Mouse (Mus musculus) cerebellum, adult 8-10 months (tissue): ENCODE measurements around the gene Tpgs1.
A peak's percentile ranks its signal among the peaks of the same experiment; 100 is the strongest.

Experiments
- DNase-seq: peaks from one replicate; pipeline ENCODE4 v3.0.0; 2022

Gene Tpgs1

DNA sequence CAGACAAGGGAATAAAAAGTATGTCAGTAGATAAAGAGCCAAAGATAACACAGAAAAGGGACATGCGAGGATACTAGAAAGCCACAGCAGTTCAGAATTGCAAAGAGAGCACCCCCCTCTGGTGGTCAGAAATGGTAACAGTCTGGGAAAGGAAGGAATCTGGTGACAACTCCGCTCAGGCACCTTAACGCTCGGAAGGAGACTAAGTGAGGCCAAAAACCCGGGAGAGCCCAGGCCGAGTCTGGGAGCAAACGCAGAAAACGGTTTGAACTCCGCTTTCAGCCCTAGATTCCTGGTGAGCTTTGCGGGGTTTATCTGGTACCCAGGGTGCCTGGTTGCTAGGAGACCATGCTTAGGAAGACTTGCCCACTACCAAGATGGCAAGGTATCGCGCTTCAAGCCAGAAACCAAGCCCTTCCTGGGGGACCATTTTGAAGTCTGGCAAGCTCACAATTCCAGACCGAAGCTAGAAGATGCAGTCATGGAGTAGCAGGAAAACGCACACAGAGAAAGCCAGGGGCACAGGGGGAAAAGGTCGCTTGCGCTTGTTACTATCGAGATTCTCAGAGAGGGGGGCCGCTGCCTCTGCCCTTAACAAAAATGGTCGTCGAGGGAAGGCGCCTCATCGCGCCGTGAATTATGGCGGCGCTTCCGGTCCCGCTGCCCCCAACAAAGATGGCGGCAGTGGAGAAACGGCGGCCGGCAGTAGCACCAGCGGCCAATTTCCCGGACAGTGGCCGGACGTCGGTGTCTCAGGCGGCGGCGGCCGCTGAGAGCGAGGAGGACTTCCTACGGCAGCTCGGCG is at the start of gene Tpgs1:
TSS of gene Tpgs1 (plus strand) at position 599 of the 805 bp plus-strand sequence.
- DNase-seq, result peak; percentile 97

DNA sequence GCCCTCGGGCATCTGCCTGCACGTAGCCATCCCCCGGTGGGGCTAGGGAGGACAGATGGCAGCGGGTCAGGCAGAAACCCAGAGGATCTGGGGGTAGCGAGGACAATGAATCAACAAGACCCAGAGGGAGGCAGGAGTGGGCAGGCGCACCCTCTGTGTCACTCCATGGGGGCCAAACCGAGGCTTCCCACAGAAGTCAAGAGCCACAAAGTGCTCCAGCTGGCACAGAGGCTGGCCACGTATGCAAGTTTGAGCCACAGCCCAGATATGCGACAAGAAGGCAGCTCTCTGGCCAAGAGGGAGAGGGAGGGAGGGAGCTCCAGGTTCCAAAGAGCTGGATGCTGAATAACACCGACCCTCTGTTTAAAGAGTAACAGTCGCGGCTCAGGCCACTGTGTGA is 45.2 kb upstream of the Tpgs1 start:
- no peak for DNase-seq

- no peak for DNase-seq
Observed at GRCm38 (mm10) chr10:79625398-79625797, 43.8 kb upstream of the Tpgs1 start.

DNA sequence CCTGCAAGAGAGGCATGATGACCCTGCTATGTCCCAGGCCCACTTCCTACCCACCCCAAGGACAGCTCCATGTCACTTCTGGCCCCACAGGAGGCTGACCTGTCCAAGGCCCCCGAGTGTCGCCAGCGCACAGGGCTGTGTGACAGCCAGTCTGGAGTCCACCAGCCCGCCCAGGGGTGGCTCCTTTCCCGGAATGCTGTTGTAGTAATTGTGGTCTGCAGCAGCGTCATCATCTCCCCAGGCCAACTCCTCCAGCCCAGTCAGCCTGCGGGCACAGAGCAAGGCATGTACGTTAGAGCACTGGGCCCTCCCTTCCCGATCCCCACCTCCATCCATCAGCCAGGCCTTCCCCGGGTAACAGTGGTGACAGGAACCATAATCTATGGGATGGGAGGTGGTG is 43.0 kb upstream of the Tpgs1 start:
- DNase-seq, result no peak

DNA sequence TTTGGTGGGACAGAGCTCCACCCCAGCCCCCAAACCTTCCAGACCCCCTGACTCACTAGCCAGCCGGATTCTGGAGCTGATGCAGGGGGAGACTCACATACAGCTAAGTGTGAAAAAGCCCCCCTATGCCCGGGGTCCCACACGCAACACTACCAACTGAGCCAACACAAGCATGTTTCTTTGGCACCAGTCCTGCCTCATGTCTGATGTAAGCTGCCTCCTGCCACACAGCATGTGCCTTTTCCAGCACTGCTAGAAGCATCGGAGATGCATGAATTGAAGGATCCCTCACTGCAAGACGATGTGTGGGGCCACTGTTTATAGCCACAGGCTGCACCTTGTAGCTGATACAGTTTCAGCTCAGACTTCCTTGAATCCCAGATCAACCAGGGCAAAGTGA is 40.8 kb upstream of the Tpgs1 start:
- no peak for DNase-seq

- no peak for DNase-seq
Observed at GRCm38 (mm10) chr10:79631432-79631831, 37.7 kb upstream of the Tpgs1 start.

GRCm38 (mm10) chr10:79633006-79633777 is 36.0 kb upstream of the Tpgs1 start:
- no peak for DNase-seq

DNA sequence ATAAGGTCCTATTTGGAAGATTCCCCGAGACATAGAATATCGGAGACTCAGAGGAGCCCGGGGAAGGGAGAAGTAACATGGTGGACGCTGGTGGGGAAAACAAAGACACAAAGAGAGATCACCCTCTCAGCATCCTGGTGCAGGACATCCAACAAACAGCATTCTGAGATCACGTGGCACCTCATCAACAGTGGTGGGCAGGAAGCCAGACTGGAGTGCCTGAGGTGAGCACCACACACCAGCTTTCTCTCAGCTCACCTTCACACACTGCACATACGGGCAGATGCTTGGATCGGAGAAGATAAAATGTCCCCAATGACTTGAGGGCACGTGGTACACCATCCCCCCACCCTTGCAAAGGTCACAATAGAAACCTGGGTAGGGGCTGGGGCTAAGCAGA is 32.9 kb upstream of the Tpgs1 start:
- DNase-seq, result no peak

DNA sequence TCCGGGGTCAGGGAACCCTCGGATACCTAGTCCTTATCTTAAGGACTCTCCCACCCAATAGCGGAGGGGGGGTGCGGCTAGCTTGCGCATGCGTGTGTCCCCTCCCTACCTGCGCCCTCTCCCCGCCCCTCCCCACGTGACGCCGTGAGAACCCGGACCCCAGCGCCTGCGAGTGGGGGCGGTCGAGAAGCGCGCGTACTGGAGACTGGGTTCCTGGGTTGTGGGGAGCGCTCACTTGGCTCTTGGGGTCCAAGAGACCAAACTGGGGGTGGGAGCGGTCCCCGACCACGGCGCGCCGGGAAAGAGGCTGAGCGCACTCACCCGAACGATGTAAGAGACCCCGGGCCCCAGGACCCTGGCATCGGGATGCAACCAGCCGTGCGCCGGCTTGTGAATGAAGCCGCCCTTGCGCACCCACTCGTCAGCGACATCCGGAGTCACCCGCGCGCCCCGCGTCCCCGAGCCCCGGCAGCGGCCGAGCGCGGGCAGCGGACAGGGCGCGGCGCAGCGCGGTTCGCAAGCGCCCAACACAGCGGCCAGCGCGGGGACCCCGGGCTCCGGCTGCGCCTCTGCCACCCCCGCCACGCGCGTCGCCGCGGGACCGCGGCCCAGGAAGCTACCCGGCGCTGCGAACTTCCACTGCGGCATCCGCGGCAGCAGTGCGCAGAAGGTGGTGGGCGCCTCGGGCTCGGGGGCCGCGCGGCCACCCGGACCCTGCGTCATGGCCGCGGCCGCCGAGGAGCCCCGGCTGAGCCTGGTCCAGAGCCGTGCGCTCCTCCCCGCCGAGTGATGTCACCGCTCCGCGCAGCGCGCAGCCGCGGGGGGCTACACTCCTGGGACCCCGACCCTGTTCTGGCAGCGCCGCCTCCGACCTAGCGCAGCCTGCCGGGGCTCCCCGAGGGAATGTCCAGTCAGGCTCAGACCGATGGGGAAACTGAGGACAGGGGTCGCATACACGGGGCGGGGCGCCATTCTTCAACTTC is 31.8 kb upstream of the Tpgs1 start, which contains the start of gene Shc2:
TSS of gene Shc2 (minus strand) at position 791 of the 983 bp plus-strand sequence.
- peak; percentile 82 for DNase-seq

DNA sequence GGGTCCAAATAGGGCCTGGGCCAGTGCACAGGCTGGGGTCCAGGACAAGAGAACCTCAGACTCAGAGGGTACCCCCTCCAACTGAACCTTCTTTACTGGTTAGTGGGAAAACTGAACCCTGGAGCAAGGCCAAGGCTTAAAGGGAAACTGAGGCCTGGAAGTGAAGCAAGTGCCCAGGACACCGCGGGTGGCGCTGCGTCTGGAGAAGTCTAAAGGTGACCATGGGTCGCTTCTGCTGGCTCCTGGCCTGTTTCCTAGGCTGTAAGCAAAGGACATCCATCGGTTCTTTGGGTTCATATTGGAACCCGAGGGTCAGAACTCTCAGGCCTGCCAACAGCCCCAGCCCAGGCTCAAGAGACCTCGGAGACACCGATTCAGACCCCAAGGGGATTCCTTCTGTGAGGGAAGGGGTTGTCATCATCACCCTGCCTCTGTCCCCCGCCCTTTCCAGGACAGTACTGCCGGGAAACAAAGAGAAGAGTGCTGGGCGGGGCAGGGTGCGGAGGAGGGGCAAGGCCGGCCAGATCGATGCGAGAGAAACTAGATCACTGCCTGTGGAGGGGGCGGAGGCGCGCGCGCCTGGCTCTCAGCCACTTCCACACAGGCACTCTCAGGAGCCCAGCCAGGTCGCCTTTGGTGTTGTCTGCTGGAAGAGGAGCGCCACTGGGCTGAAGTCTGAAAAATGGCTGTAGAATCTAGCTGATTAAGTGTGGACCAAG is 30.5 kb upstream of the Tpgs1 start:
- peak; percentile 54 for DNase-seq

- DNase-seq, result no peak
Observed at GRCm38 (mm10) chr10:79645711-79646110, 23.5 kb upstream of the Tpgs1 start, which contains the start of gene Odf3l2. Gene Odf3l2 (minus strand): TSS chr10:79645738.

DNA sequence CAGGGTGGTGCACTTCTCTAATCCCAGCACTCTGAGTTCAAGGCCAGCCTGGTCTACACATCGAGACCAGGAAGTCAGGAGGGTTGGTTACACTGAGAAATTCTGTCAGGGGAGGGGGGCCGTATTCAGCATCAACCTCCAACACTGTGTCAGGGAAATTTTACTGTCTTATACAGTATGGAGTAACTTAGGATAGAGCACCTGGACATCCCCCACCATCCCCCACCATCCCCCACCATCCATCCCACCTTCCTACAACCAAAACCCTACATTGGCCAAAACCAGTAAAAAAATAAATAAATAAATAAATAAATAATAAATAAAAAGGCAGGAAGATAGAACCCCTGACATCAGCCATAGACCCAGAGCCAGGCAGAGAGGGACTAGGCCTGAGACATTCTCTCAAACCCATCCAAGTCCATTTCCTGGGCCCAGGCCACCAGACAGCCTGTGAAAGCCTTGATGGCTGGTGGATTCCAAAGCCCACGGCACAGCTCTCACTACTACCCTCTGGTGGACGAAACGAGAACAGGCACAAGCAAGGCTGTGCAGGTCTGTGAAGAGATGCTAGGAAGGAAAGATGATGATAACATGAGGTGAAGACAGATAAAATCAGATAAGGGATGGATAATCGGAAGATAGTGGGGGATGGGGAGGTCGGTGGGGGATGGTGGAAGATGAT is 20.0 kb upstream of the Tpgs1 start:
- DNase-seq, result peak; percentile 75

DNA sequence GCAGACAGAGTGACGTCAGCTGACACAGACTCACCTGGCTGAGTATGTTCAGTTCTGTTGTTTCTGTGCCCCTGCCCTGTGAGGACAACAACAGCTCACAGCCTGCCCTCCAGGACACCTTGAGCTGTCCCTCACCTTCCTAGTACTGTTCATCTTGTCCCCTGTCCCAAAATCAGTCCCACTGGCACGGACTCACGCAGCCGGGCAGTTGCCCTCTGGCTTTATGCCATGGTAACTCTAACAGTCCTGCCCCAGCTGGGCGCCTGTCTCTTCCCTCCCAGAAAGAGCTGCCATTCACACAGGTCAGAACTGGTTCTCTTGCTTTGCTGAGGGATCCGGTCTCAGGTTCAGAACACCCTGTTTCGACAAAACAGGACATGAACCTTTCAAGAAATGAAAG is 16.4 kb upstream of the Tpgs1 start:
- DNase-seq, result no peak

- no peak for DNase-seq
Observed at GRCm38 (mm10) chr10:79654946-79655395, 14.2 kb upstream of the Tpgs1 start.

GRCm38 (mm10) chr10:79658829-79659228 is 10.3 kb upstream of the Tpgs1 start:
- no peak for DNase-seq

DNA sequence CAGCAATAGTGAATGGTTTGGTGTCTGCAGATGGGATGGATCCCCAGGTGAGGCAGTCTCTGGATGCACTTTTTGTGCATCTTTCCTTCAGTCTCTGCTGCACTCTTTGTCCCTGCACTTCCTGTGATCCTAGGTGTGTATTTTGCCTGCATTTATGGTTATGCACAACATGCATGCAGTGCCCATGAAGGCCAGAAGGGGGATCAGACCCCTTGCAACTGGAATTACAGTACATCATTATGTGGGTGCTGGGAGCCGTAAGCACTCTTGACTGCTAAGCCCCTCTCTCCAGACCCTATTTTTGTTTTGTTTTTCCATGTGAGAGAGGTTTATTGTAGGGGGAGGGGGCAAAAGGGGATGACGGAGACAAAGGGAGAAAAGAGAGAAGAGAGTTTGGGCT is 8.9 kb upstream of the Tpgs1 start:
- no peak for DNase-seq

DNA sequence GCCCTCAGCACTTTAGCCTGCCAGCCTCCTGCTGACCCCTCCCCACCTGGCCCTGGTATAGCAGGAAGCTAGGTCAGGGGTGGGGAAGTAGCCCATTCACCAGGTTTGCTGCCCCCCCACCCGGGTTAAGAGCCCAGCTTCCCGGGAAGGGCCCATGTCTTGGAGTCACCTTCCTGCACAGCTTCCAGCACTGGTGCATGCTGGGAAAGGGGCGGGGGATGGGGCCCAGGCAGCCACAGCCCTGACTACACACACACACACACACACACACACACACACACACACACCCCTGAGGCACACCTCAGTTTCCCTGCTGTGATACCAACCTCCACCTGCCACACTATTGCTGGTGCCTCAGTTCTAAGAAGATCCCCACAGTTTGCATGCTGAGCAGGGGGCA is 7.3 kb upstream of the Tpgs1 start:
- no peak for DNase-seq

DNA sequence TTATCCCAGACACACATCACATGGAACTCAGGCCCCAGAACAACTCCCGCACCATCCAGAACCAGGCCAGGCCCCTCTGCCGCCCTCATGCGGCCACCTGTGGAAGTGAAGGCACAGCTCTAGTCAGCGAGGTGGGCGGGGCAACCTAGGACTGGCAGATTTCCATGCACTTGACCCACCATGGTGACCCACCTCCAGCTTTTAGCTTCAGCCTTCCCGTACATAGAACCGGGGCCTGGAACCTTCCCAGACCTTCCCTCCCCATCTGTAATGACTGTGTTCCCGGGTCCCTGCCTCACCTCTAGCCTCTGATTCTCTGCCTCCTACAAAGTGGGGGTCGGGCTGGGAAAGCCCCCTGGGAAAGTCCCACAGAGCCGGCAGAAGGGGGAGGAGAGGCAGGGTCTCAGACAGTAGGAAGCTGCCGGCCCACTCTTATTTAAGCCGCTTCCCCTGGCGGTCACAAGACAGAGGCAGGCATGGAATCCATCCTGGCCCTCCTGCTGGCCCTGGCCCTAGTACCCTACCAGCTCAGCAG is 5.0 kb upstream of the Tpgs1 start, which contains the start of gene Madcam1:
TSS of gene Madcam1 (plus strand) at position 429 of the 535 bp plus-strand sequence.
- peak; percentile 70 for DNase-seq

- peak; percentile 15 for DNase-seq
Observed at GRCm38 (mm10) chr10:79665051-79665450, 4.1 kb upstream of the Tpgs1 start.

DNA sequence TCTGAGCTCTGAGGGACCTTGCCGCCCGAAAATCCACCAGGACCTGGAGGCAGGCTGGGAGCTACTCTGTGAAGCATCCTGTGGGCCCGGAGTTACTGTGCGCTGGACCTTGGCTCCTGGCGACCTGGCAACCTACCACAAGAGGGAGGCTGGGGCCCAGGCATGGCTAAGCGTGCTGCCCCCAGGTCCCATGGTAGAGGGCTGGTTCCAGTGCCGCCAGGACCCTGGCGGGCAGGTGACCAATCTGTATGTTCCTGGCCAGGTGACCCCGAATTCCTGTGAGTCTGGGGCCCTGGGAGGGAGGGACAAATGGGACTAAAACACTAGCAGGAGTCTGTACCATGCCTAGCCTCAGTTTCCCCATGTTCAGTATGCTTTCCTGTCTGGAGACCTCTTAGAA is 2.7 kb upstream of the Tpgs1 start:
- peak; percentile 28 for DNase-seq

DNA sequence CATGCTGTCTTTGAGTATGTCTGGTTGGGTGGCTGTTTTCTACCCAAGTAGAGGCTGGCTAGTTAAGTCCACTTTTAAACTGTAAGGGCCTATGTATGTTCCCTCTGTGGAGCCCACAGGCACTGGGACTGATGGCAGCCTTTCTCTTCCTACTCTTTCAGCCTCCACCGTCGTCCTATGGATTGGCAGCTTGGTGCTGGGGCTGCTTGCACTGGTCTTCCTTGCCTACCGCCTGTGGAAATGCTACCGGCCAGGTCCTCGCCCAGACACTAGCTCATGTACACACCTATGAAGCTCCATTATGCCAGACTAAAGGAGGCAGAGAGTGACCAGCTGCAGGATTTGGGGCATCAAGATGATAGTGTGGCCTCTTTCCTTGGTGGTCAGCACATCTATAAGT is 1.1 kb upstream of the Tpgs1 start:
- DNase-seq, result no peak
